Mouse (Mus musculus) layer of hippocampus, adult 9-11 months (tissue): Measurements from ENCODE around the gene Mreg.

ENCODE experiments used
- DNase-seq: peaks from one replicate; pipeline ENCODE4 v3.0.0; 2022

Gene Mreg

DNA sequence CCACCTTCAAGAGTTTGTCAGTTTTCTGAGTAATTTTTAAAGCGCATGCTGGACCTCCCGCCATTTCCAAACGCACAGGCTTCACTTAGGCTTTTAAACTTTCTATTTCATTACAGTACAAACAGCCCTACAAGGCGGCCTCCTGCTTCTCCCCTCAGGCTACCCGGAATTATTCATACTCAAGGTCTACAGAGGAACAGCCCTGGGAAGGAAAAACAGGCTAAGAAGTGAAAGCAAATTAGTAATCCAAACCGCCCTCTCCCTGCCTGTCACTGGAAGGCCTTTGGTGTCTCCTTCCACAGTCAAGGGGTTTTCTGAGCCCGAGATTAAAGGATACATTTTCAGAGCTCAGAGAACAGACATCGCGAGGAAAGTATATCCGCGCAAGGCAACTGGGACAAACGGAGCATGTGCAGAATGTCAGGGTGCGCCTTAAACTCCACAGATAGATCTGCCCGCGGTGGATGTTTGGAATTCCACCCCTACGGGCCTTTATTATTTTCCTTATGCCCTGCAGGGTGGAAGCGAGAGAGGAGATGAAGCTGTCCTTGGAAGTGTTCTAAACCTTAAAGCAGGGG lies 90.4 kb downstream of the Mreg start:
- DNase-seq, result no peak

DNA sequence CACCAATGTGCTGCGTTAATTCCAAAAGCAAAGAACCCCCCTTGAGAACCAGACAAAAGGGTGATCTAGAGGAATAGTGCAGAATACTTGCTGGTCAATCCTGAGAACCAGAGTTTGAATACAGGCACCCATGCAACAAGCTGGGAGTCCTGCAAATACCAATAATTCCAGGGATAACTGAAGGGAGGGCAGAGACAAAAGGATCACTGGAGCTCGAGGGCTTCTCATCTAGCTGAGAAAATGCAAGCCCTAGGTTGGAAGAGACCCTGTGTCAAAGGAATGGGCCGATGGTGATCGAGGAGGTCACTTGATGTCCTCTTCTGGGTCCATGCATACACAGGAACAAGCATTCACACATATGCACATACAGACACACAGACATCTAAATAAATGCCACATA lies 92.1 kb downstream of the Mreg start:
- no peak for DNase-seq

DNA sequence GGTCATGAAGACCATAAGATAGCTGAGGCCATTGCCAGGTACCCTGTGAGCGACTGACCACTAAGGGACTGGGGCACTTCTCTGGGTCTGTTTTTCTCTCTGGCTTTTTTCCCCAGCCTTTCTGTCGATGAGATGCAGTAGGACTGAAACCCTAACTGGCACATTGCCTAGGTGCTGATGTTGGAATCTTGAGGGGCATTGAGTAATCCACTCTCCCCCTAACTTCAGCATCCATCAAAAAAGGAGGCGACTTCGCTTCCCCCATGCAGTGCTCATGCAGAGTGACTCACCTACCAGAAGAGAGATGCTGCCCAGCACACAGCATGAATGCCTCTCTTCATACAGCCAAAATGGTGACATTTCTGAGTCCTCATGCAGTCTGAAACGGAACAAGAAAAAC lies 97.9 kb downstream of the Mreg start:
- no peak for DNase-seq
